Mouse (Mus musculus) skeletal muscle tissue, postnatal 0 days (tissue): ENCODE measurements around the gene Mmp27. TPM values are rescaled to one million over a fixed set of nuclear protein-coding genes. Genes with fewer than 3 reads are reported as not detected.

Experiments used
- polyA plus RNA-seq: library from polyadenylated mRNA; unstranded; fragments of >200 nt; fragmentation: Nextera tagmentation; extraction: Ambion mirVana; gene quantifications from 2 replicates; pipeline ENCODE4 v1.2.1, GENCODE M21; 2015

Mmp27 gene
- polyA plus RNA-seq = 0.08 and 0.33 TPM in 2 replicates

DNA sequence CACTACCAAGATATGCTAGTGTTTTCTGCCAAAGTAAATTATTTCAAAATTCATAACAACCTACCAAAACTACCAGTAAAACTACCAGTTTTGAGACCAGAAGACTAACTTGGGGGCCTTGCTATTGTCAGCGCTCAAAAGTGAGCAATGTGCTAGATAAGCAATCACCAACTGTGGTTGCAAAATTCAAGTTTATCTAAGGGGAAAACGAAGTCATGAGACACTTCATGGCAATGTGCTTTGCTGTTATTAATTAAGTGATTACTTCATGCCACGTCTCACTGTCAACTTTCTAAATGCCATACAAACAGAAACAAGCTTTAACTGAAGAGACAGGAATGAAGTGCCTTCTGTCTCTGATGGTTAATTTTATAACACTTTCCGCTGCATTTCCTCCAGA, at the start of gene Mmp27:
Mmp27 (plus strand) TSS at position 235 of the 400 bp plus-strand sequence.

DNA sequence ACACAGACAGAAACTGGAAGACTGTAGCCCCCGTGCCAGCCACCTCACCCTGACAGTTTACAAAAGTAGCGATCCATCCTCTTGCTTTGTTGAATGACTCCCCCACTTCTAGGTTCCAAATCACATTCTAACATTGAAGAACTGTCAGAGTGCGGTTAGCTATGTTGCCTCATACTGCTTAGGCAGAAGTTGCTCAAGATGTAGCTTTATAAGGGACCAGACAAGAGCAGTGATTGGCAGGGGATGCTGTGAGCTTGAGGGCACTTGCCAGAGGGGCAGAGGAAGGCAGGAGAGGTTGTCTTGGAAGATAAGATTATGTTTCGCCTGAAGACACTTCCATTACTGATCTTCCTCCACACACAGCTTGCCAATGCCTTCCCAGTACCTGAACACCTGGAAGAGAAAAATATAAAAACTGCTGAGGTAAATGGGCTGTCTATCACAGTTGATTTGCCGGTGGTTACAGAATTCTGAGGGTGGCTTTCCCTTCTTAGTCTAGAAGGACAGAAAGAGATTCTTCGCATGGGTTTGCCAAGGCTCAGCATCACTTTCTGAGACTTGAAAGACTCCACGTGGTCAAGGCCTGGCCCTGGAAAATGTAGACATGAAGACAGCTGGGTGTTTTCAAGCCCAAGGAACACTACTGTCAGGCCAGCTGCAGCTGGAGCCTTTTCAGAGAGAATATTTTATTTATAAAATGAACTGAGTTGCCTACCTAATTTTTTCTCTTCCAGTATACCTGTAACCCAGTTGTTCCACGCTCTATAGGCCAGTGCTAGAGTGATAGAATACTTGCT, 12.8 kb upstream of the Mmp27 start, which contains the start of gene Mmp8:
Mmp8 (plus strand) TSS at position 236 of the 797 bp plus-strand sequence.

DNA sequence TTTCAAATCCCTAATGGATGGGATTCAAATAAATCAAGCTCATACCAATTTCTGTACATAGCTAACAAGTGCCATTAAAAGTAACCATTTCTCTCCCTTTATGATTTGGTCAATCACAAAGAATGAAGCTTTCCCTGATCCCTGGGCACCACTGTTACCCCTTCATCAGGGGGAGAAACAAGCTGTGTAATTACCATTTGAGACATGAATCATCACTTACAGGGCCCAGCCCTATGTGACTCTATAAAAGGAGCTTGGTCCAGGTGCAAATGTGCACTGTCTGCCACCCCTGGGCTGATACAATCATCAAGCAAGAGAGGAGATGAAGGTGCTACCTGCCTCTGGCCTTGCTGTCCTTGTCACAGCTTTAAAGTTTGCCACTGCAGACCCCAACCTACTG, 56.7 kb downstream of the Mmp27 start, which contains the start of gene Mmp20:
Mmp20 (plus strand) TSS at position 301 of the 400 bp plus-strand sequence.

Other genes with a start within 250 kb of the Mmp27 start
- not detected in 2 replicates for gene Mmp12, start 227.0 kb upstream of the Mmp27 start, polyA plus RNA-seq
- gene Mmp1b, start 183.3 kb upstream of the Mmp27 start, polyA plus RNA-seq = not detected in 2 replicates
- 0.08 and 0.16 TPM in 2 replicates for gene Mmp3, start 125.6 kb upstream of the Mmp27 start, polyA plus RNA-seq
- gene Mmp10, start 69.0 kb upstream of the Mmp27 start, polyA plus RNA-seq = not detected in 2 replicates
- gene Mmp8, start 12.9 kb upstream of the Mmp27 start, polyA plus RNA-seq = 0.54 and 0.72 TPM in 2 replicates
- not detected in 2 replicates for gene Mmp20, start 56.8 kb downstream of the Mmp27 start, polyA plus RNA-seq
- not detected in 2 replicates for gene Mmp7, start 120.7 kb downstream of the Mmp27 start, polyA plus RNA-seq
- gene Tmem123, start 192.6 kb downstream of the Mmp27 start, polyA plus RNA-seq = 57.7 and 62.2 TPM in 2 replicates